Mouse (Mus musculus): ENCODE results near the gene Myo1b. TPM values are rescaled to one million over a fixed set of nuclear protein-coding genes. Genes with fewer than 3 reads are reported as not detected.

Gene Myo1b
- total RNA-seq, 1 experiment from 2014 or later, result 0.87 TPM

GRCm38 (mm10) chr1:51743756-51744425, 172.0 kb downstream of the Myo1b start:
- ATAC-seq (replicated peaks; ENCODE audit: low read depth, poor library complexity, severe bottlenecking), result no peak

- no peak for ATAC-seq (replicated peaks; ENCODE audit: low read depth, poor library complexity, severe bottlenecking)
These were observed 173.3 kb downstream of the Myo1b start for GRCm38 (mm10) chr1:51742586-51742985.

- ATAC-seq (replicated peaks; ENCODE audit: low read depth, poor library complexity, severe bottlenecking), result no peak
These were observed 175.1 kb downstream of the Myo1b start for GRCm38 (mm10) chr1:51740626-51741231.

- no peak for ATAC-seq (replicated peaks; ENCODE audit: low read depth, poor library complexity, severe bottlenecking)
These were observed 176.5 kb downstream of the Myo1b start for GRCm38 (mm10) chr1:51739252-51739852.

GRCm38 (mm10) chr1:51736822-51737221, 179.0 kb downstream of the Myo1b start:
- ATAC-seq (replicated peaks; ENCODE audit: low read depth, poor library complexity, severe bottlenecking), result no peak

- ATAC-seq (replicated peaks; ENCODE audit: low read depth, poor library complexity, severe bottlenecking), result no peak
These were observed 181.2 kb downstream of the Myo1b start for GRCm38 (mm10) chr1:51734721-51735120.

- no peak for ATAC-seq (replicated peaks; ENCODE audit: low read depth, poor library complexity, severe bottlenecking)
These were observed 186.5 kb downstream of the Myo1b start for GRCm38 (mm10) chr1:51729407-51729806.

- ATAC-seq (replicated peaks; ENCODE audit: low read depth, poor library complexity, severe bottlenecking), result no peak
These were observed 187.1 kb downstream of the Myo1b start for GRCm38 (mm10) chr1:51728816-51729215.

- no peak for ATAC-seq (replicated peaks; ENCODE audit: low read depth, poor library complexity, severe bottlenecking)
These were observed 195.8 kb downstream of the Myo1b start for GRCm38 (mm10) chr1:51719897-51720673.

GRCm38 (mm10) chr1:51710831-51711230, 205.0 kb downstream of the Myo1b start:
- no peak for ATAC-seq (replicated peaks; ENCODE audit: low read depth, poor library complexity, severe bottlenecking)

- no peak for ATAC-seq (replicated peaks; ENCODE audit: low read depth, poor library complexity, severe bottlenecking)
These were observed 209.8 kb downstream of the Myo1b start for GRCm38 (mm10) chr1:51706106-51706505.

- no peak for ATAC-seq (replicated peaks; ENCODE audit: low read depth, poor library complexity, severe bottlenecking)
These were observed 211.3 kb downstream of the Myo1b start for GRCm38 (mm10) chr1:51704610-51705009.

Other genes starting within 250 kb of the Myo1b start
- 26.1 and 39.4 TPM in 2 replicates for gene Stat4, start 71.1 kb upstream of the Myo1b start, total RNA-seq (2017)
- gene Stat1, start 203.4 kb upstream of the Myo1b start, total RNA-seq (2017), result 56.1 and 61.3 TPM in 2 replicates